Mouse (Mus musculus): ENCODE measurements around the gene Mynn. TPM values are rescaled to one million over a fixed set of nuclear protein-coding genes. Genes with fewer than 3 reads are reported as not detected.
A peak's percentile ranks its signal among the peaks of the same experiment; 100 is the strongest.

Gene Mynn
- total RNA-seq, 2 experiments from 2014 or later, result 14.7 to 18.8 TPM

- intact Hi-C loops (cut with DNase I), result no loop called here
- no peak for DNase-seq (ENCODE audit: low spot score in 2 of 2)
These were observed 18.3 kb downstream of the Mynn start for GRCm38 (mm10) chr3:30620132-30620531.

DNA sequence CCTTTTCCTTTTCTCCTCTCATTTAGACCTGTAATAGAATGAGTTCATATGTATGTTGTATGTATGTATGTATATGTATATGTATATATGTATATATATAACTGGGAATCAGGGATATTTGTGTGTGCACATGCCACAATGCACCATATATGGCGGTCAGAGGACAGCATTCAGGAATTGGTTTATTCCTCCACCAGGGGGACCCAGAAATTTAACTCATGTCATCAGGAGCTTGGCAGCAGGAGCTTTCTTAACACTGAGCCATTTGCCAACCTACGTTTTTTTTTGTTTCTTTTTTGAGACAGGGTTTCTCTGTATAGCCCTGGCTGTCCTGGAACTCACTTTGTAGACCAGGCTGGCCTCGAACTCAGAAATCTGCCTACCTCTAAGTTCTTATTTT lies 31.8 kb downstream of the Mynn start:
- DNase-seq (ENCODE audit: low spot score in 2 of 2), result no peak
- intact Hi-C loops (cut with DNase I), result no loop called here

GRCm38 (mm10) chr3:30635629-30636028 lies 33.8 kb downstream of the Mynn start:
- DNase-seq (ENCODE audit: low spot score in 2 of 2), result no peak
- intact Hi-C loops (cut with DNase I), result no loop called here

GRCm38 (mm10) chr3:30644207-30644606 lies 42.3 kb downstream of the Mynn start, which contains the start of gene Lrriq4:
Gene Lrriq4, plus strand, starts transcription at chr3:30644507.
- intact Hi-C loops (cut with DNase I), result no loop called here

GRCm38 (mm10) chr3:30646761-30647160 lies 44.9 kb downstream of the Mynn start:
- intact Hi-C loops (cut with DNase I), result no loop called here
- DNase-seq (ENCODE audit: low spot score in 2 of 2), result no peak

More at GRCm38 (mm10) chr3:30644207-30644606, 42.3 kb downstream of the Mynn start, which contains the start of gene Lrriq4:
- no peak for DNase-seq (ENCODE audit: low spot score in 2 of 2)

GRCm38 (mm10) chr3:30647440-30648090 lies 45.7 kb downstream of the Mynn start, which contains the start of gene Lrrc34:
Gene Lrrc34, minus strand, starts transcription at chr3:30647869.
- peak; percentile 8 to 12 for DNase-seq (ENCODE audit: low spot score in 2 of 2)

DNA sequence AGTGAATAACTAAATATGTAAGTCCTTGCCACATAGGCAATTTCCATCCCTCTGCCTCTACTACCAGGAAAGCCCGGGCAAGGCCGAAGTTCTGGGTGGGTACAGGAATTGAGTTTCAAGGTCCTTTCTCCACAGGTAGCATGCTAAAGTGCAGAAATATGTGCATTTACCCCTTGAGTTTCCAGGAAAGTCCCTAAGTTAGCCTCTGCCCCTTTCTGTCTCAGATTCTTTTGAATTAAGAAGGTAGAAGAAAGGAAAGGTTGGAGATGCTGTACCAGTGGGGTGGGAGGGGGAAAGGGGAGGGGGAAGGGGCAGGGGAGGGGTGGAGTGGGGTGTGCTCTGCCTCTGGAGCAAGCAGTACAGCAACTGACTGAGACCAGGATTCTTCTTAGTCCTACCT lies 46.6 kb downstream of the Mynn start:
- intact Hi-C loops (cut with DNase I), result no loop called here
- DNase-seq (ENCODE audit: low spot score in 2 of 2), result no peak

More at GRCm38 (mm10) chr3:30647440-30648090, 45.7 kb downstream of the Mynn start, which contains the start of gene Lrrc34:
- intact Hi-C loops (cut with DNase I), result no loop called here

GRCm38 (mm10) chr3:30650062-30650841 lies 48.4 kb downstream of the Mynn start:
- intact Hi-C loops (cut with DNase I), result no loop called here
- DNase-seq (ENCODE audit: low spot score in 2 of 2), result peak in 1 of 2 experiments; percentile 17

DNA sequence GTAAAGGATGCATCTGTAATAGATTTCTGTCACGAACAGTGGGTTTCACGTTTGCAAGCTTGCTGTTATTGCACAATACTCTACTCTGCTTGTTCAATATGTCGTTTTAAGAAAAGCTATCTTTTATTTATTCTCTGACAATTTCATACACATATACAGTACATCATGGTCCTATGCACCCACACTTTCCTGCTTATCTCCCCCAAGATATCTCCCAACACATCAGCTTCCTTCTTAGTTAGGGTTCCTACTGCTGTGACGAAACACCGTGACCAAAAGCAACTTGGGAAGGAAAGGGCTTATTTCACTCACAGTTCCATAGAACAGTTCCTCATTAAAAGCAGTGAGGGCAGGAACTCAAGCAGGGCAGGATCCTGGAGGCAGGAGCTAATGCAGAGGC lies 54.1 kb downstream of the Mynn start:
- intact Hi-C loops (cut with DNase I), result no loop called here
- DNase-seq (ENCODE audit: low spot score in 2 of 2), result no peak

DNA sequence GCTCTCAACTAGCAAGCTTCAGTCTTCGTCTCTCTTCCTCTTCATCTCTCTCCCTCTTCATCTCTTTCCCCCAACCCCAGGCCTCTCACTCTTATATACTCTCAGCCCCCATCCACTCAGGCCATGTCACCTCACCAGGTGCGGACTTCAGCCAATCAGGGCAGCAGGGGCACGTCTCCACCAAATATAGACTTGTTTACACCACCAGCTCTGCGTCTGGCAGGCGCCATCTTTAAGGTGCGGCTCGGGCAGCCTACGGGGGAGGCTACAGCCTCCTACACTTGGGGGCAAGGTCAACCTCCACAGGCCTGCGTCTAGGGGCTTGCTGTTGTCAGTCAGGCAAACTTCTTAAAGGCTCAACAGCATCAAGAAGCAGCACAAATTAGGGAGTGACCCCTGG lies 56.6 kb downstream of the Mynn start:
- no peak for DNase-seq (ENCODE audit: low spot score in 2 of 2)
- intact Hi-C loops (cut with DNase I), result no loop called here

Other genes starting within 250 kb of the Mynn start
- gene Mecom, start 54.1 kb upstream of the Mynn start, total RNA-seq (2021), result 1 to 10 TPM; 3.0 to 3.2 TPM
- gene Actrt3, start 2.1 kb upstream of the Mynn start, total RNA-seq (2021), result under 1 TPM; 0.78 to 0.82 TPM
- not detected for gene Lrriq4, start 42.4 kb downstream of the Mynn start, total RNA-seq (2021)
- gene Lrrc34, start 45.8 kb downstream of the Mynn start, total RNA-seq (2021), result under 1 TPM in 1 of 2 experiments, not detected in 1; 0.16 TPM
- gene Lrrc31, start 97.8 kb downstream of the Mynn start, total RNA-seq (2021), result not detected
- gene Samd7, start 144.2 kb downstream of the Mynn start, total RNA-seq (2021), result not detected
- gene Sec62, start 190.8 kb downstream of the Mynn start, total RNA-seq (2021), result 100 to 1,000 TPM; 115 to 117 TPM

All from left cerebral cortex, postnatal 25 days (tissue).